Mouse (Mus musculus) midbrain, embryonic 14.5 days (tissue): ENCODE data around the gene Ngf. TPM values are rescaled to one million over a fixed set of nuclear protein-coding genes. Genes with fewer than 3 reads are reported as not detected.

Experiments used
- ATAC-seq: fragments of 200-750 bp; cut with Nextera tagmentation; 2 replicates; pipeline ENCODE4 v1.8.0; 2017; ENCODE audit warnings: moderate number of reproducible peaks, moderate library complexity; ENCODE audit not compliant: low FRiP score, low TSS enrichment
- DNase-seq: peaks from one replicate; pipeline ENCODE4 v3.0.0-alpha.2; 2015
- H3K27ac ChIP-seq: fragments of 300-500 bp; sonication (generic); replicated peaks from 2 replicates; pipeline ENCODE4 v1.5.1; 2014; ENCODE audit warnings: mild to moderate bottlenecking, low read depth, low read length, moderate library complexity
- H3K27me3 ChIP-seq: fragments of 300-500 bp; sonication (generic); 2 replicates; pipeline ENCODE4 v1.6.1; 2014; ENCODE audit warnings: low read length, control low read depth, mixed read lengths; ENCODE audit not compliant: control insufficient read depth, insufficient read depth
- H3K36me3 ChIP-seq: fragments of 300-500 bp; sonication (generic); 2 replicates; pipeline ENCODE4 v1.6.1; 2014; ENCODE audit warnings: low read length, control low read depth; ENCODE audit not compliant: control insufficient read depth, insufficient read depth
- H3K4me1 ChIP-seq: fragments of 300-500 bp; sonication (generic); 2 replicates; pipeline ENCODE4 v1.6.1; 2014; ENCODE audit warnings: mild to moderate bottlenecking, antibody characterized with exemption, low read length, control low read depth; ENCODE audit not compliant: control insufficient read depth, insufficient read depth
- H3K4me2 ChIP-seq: fragments of 300-500 bp; sonication (generic); 2 replicates; pipeline ENCODE4 v1.6.1; 2014; ENCODE audit warnings: mild to moderate bottlenecking, low read length, moderate library complexity
- H3K4me3 ChIP-seq: fragments of 300-500 bp; sonication (generic); replicated peaks from 2 replicates; pipeline ENCODE4 v1.5.1; 2014; ENCODE audit warnings: low read depth, low read length
- H3K9ac ChIP-seq: fragments of 300-500 bp; sonication (generic); replicated peaks from 2 replicates; pipeline ENCODE4 v1.6.1; 2014; ENCODE audit warnings: mild to moderate bottlenecking, low read length, moderate library complexity
- H3K9me3 ChIP-seq: fragments of 300-500 bp; sonication (generic); 2 replicates; pipeline ENCODE4 v1.6.1; 2016; ENCODE audit warnings: low read length, control low read depth, mixed read lengths; ENCODE audit not compliant: control insufficient read depth
- WGBS: fragments of 180-500 bp; shearing (Covaris S2); extraction: QIAGEN DNeasy Blood & Tissue Kit; methylation state at CpG from one replicate; pipeline ENCODE4 v1.1.7; 2014; 5-methylcytosine and 5-hydroxymethylcytosine counted together
- polyA plus RNA-seq: library from polyadenylated mRNA; unstranded; fragments of >200 nt; fragmentation: Nextera tagmentation; extraction: Ambion mirVana; gene quantifications from 2 replicates; pipeline ENCODE4 v1.2.1, GENCODE M21; 2014

Ngf gene
- polyA plus RNA-seq, 1 experiment from 2014 or later, result 0.64 TPM

DNA sequence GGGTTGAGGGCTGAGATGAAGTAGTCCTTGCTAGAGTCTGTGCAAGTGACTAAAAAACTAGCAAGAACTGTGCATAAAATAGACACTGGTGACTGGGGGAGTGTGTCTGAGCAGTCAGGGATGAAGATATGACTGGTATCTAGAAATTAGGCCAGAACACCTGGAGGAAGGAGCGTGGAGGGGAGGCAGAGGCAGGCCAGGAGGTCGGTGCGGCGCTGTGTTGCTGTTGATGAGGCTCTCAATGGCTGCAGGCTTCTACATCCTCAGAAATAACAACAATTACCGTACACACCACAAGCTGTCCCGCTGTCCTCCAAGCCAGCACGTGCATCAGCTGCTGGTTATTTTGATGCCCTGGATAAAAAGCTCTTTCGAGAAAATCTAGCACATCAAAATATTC is 2.6 kb upstream of the Ngf start:
- H3K4me1 ChIP-seq, result 0 out of 2 replicates have a peak, but pooled peaks cover 3% of the 10 kb centered on the region
- no peak overlapping the region for H3K4me3 ChIP-seq
- H3K9me3 ChIP-seq, result no peaks in the 10 kb centered on the region
- no peak overlapping the region for H3K9ac ChIP-seq
- H3K27me3 ChIP-seq, result peaks cover 32% of the 10 kb centered on the region
- no peak overlapping the region for H3K27ac ChIP-seq
- no peak for ATAC-seq
- H3K4me2 ChIP-seq, result no peak overlapping the region
- no peaks in the 10 kb centered on the region for H3K36me3 ChIP-seq
- WGBS, result 84% methylated on average over 8 of the region's 8 CpGs
- DNase-seq, result no peak

GRCm38 (mm10) chr3:102471251-102471650 is 1.5 kb downstream of the Ngf start:
- Histone ChIP-seq H3K27me3 (peaks cover 32% of the 10 kb centered on the region), H3K4me3 (no peak overlapping the region), H3K4me2 (no peak overlapping the region), H3K36me3 (no peaks in the 10 kb centered on the region), H3K27ac (no peak overlapping the region), H3K9ac (no peak overlapping the region), H3K9me3 (no peaks in the 10 kb centered on the region), H3K4me1 (0 out of 2 replicates have a peak, but pooled peaks cover 3% of the 10 kb centered on the region)
- no peak for ATAC-seq
- no peak for DNase-seq
- 72% methylated on average over 5 of the region's 5 CpGs for WGBS

- Histone ChIP-seq H3K36me3 (no peaks in the 10 kb centered on the region), H3K9me3 (no peaks in the 10 kb centered on the region), H3K27ac (no peak overlapping the region), H3K4me3 (no peak overlapping the region), H3K9ac (no peak overlapping the region), H3K4me1 (0 out of 2 replicates have a peak, but pooled peaks cover 3% of the 10 kb centered on the region), H3K27me3 (peaks cover 32% of the 10 kb centered on the region), H3K4me2 (no peak overlapping the region)
- DNase-seq (no peak), ATAC-seq (no peak)
- 71% methylated on average over 5 of the region's 5 CpGs for WGBS
Measured at GRCm38 (mm10) chr3:102471799-102472198, 2.1 kb downstream of the Ngf start.

GRCm38 (mm10) chr3:102474275-102475155 is 4.8 kb downstream of the Ngf start:
- Histone ChIP-seq H3K27ac (no peak overlapping the region), H3K4me3 (no peak overlapping the region), H3K4me2 (no peak overlapping the region), H3K4me1 (0 out of 2 replicates have a peak, but pooled peaks cover 3% of the 10 kb centered on the region), H3K9ac (no peak overlapping the region), H3K9me3 (no peaks in the 10 kb centered on the region), H3K27me3 (peaks cover 20% of the 10 kb centered on the region), H3K36me3 (no peaks in the 10 kb centered on the region)
- no peak for DNase-seq
- no peak for ATAC-seq
- WGBS, result 84% methylated on average over 15 of the region's 15 CpGs

- no peak for DNase-seq
- no peak overlapping the region for H3K4me3 ChIP-seq
- H3K27ac ChIP-seq, result no peak overlapping the region
- 91% methylated on average over 12 of the region's 12 CpGs for WGBS
- H3K9ac ChIP-seq, result no peak overlapping the region
- H3K36me3 ChIP-seq, result no peaks in the 10 kb centered on the region
- no peaks in the 10 kb centered on the region for H3K9me3 ChIP-seq
- no peak overlapping the region for H3K4me2 ChIP-seq
- H3K4me1 ChIP-seq, result no peaks in the 10 kb centered on the region
- no peak for ATAC-seq
- H3K27me3 ChIP-seq, result no peaks in the 10 kb centered on the region
Measured at GRCm38 (mm10) chr3:102477917-102478694, 8.4 kb downstream of the Ngf start.

GRCm38 (mm10) chr3:102490393-102491123 is 20.8 kb downstream of the Ngf start:
- DNase-seq, result no peak
- WGBS, result 86% methylated on average over 14 of the region's 14 CpGs

GRCm38 (mm10) chr3:102498113-102498512 is 28.4 kb downstream of the Ngf start:
- Histone ChIP-seq H3K4me1 (no peaks in the 10 kb centered on the region), H3K4me3 (no peak overlapping the region), H3K27me3 (no peaks in the 10 kb centered on the region), H3K9me3 (no peaks in the 10 kb centered on the region), H3K27ac (no peak overlapping the region), H3K4me2 (no peak overlapping the region), H3K9ac (no peak overlapping the region), H3K36me3 (no peaks in the 10 kb centered on the region)
- ATAC-seq (no peak), DNase-seq (no peak)
- WGBS, result 87% methylated on average over 7 of the region's 7 CpGs

More at GRCm38 (mm10) chr3:102490393-102491123, 20.8 kb downstream of the Ngf start:
- Histone ChIP-seq H3K9ac (no peak overlapping the region), H3K4me2 (no peak overlapping the region), H3K9me3 (no peaks in the 10 kb centered on the region), H3K4me1 (no peaks in the 10 kb centered on the region), H3K27me3 (no peaks in the 10 kb centered on the region), H3K36me3 (no peaks in the 10 kb centered on the region), H3K4me3 (no peak overlapping the region), H3K27ac (no peak overlapping the region)
- no peak for ATAC-seq

DNA sequence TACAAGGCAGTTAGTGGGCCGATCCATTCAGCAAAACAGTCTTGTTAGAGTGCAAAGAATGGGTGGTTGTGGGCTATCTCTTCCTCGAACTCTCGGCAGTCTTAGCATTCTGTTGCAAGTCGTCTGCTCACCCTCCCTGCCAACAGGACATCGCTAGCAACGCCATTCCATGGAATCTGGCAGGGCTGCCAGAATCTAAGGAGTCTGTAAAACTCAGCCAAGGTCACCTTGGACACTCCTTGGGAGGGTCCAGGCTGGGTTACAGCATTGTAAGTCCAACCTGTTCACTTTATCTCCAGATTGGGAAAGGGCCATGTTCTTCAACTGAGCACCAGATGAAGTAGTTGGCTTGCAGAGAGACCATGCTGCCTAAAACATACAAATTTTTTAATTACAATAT is 29.2 kb downstream of the Ngf start:
- Histone ChIP-seq H3K4me1 (no peaks in the 10 kb centered on the region), H3K4me2 (no peak overlapping the region), H3K9ac (no peak overlapping the region), H3K36me3 (no peaks in the 10 kb centered on the region), H3K9me3 (no peaks in the 10 kb centered on the region), H3K27me3 (no peaks in the 10 kb centered on the region), H3K4me3 (no peak overlapping the region), H3K27ac (no peak overlapping the region)
- DNase-seq (no peak), ATAC-seq (no peak)
- 84% methylated on average over 6 of the region's 6 CpGs for WGBS
